Mouse (Mus musculus) liver, embryonic 16.5 days (tissue): ENCODE results near the gene Syne4. TPM values are rescaled to one million over a fixed set of nuclear protein-coding genes. Genes with fewer than 3 reads are reported as not detected.
A peak's percentile ranks its signal among the peaks of the same experiment; 100 is the strongest.

ENCODE experiments used
- ATAC-seq: fragments of 200-750 bp; cut with Nextera tagmentation; 2 replicates; pipeline ENCODE4 v1.8.0; 2017; ENCODE audit warnings: low read depth, mild to moderate bottlenecking, moderate number of reproducible peaks, moderate library complexity
- H3K27ac ChIP-seq: fragments of 300-500 bp; sonication (generic); 2 replicates; pipeline ENCODE4 v1.5.1; 2014; ENCODE audit warnings: mild to moderate bottlenecking, low read length
- H3K27me3 ChIP-seq: fragments of 300-500 bp; sonication (generic); 2 replicates; pipeline ENCODE4 v1.6.1; 2014; ENCODE audit warnings: low read depth, low read length, mixed read lengths; ENCODE audit not compliant: control insufficient read depth, insufficient read depth
- H3K36me3 ChIP-seq: fragments of 300-500 bp; sonication (generic); 2 replicates; pipeline ENCODE4 v1.6.1; 2014; ENCODE audit warnings: mild to moderate bottlenecking; ENCODE audit not compliant: control insufficient read depth, insufficient read depth
- H3K4me1 ChIP-seq: fragments of 300-500 bp; sonication (generic); 2 replicates; pipeline ENCODE4 v1.6.1; 2014; ENCODE audit warnings: low read depth, low read length, mixed read lengths; ENCODE audit not compliant: control insufficient read depth
- H3K4me2 ChIP-seq: fragments of 300-500 bp; sonication (generic); 2 replicates; pipeline ENCODE4 v1.6.1; 2014; ENCODE audit warnings: low read depth, low read length, mixed read lengths
- H3K4me3 ChIP-seq: fragments of 300-500 bp; sonication (generic); 2 replicates; pipeline ENCODE4 v1.5.1; 2014; ENCODE audit warnings: low read depth, mild to moderate bottlenecking, low read length
- H3K9ac ChIP-seq: fragments of 300-500 bp; sonication (generic); 2 replicates; pipeline ENCODE4 v1.6.1; 2014; ENCODE audit warnings: low read depth, low read length
- H3K9me3 ChIP-seq: fragments of 300-500 bp; sonication (generic); replicated peaks from 2 replicates; pipeline ENCODE4 v1.6.1; 2016; ENCODE audit warnings: low read length; ENCODE audit not compliant: control insufficient read depth
- WGBS: fragments of 180-500 bp; shearing (Covaris S2); extraction: QIAGEN DNeasy Blood & Tissue Kit; methylation state at CpG from one replicate; pipeline ENCODE4 v1.1.7; 2014; ENCODE audit not compliant: insufficient replicate concordance; 5-methylcytosine and 5-hydroxymethylcytosine counted together
- polyA plus RNA-seq: library from polyadenylated mRNA; unstranded; fragments of >200 nt; fragmentation: Nextera tagmentation; extraction: Ambion mirVana; gene quantifications from 2 replicates; pipeline ENCODE4 v1.2.1, GENCODE M21; 2015

Gene Syne4
- polyA plus RNA-seq, 1 experiment from 2014 or later = 22.4 TPM

DNA sequence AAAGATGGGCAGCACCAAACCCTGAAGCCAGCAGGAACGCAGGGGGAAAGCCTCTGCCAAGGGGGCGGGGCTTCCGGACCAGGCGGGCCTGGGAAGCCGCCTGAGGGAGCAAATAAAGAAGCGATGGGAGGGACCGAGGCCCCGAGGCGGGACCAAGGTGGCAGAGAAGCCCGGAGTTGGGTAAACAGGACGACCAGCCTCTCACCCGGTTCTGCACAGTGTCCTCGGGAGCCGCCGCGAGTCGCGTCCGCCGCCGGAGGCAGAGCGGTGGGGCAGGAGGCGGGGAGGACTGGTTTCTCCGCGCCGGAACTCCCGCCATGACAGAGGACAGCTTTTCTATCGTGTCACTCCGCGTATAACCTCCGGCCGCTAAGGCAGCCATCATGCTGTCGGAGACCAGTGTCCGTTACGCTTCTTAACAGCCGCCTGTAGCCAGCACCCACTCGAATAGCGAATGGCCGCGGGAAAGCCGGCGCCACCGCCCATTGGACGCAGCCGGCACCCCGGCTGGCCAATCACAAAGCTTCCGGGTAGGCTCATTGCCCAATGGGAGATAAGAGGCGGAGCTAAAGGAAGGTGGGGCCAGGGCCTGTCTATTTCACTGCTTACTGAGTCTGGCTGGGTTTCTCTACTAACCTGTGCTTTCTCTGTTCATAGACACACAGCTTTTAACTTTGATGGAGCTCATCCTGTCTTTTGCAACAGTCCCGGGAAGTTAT lies 34.5 kb upstream of the Syne4 start, which contains the start of the genes Thap8 and Wdr62:
TSS of gene Thap8 (plus strand) at position 144 of the 719 bp plus-strand sequence.
TSS of gene Wdr62 (minus strand) at position 469 of the 719 bp plus-strand sequence.
- Histone ChIP-seq H3K27ac (peak within 1 kb of the TSS; percentile 97), H3K36me3 (no peaks in the 10 kb centered on the region), H3K4me1 (peaks cover 22% of the 10 kb centered on the region), H3K9ac (peak within 1 kb of the TSS; percentile 81), H3K27me3 (no peaks in the 10 kb centered on the region), H3K9me3 (no peaks in the 10 kb centered on the region), H3K4me3 (peak within 1 kb of the TSS; percentile 90), H3K4me2 (peak within 1 kb of the TSS; percentile 94)
- ATAC-seq = peak; percentile 92
- under 1% methylated on average over 47 of the region's 49 CpGs for WGBS

DNA sequence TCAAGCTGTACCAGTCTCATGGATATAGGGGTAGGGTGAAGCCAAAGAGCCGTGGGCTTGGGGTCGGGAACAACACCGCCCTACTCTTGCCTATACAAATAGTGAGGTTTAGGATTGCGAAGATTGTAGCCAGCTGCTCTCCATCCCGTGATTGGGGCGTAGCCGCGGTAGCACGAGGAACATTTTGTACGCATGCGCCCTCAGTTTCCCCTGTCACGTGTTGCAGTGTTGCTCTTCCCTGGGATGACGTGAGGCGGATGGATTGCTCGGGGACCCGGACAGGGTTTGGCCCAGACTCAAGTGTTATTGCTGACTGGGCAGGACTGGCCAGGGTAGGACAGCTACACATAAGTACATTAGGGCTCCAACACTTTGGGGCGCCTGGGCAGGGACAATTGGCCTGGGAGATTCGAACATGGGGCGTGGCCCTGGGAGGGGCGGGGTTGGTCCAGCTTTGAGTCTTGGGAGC lies 33.9 kb upstream of the Syne4 start:
- WGBS = under 1% methylated on average over 20 of the region's 20 CpGs
- H3K4me2 ChIP-seq = peak overlapping the region; percentile 94

GRCm38 (mm10) chr7:30281522-30281921 lies 33.1 kb upstream of the Syne4 start:
- Histone ChIP-seq H3K4me2 (peak overlapping the region; percentile 94), H3K36me3 (no peaks in the 10 kb centered on the region), H3K4me3 (no peak overlapping the region), H3K9ac (no peak overlapping the region), H3K27ac (no peak overlapping the region), H3K27me3 (no peaks in the 10 kb centered on the region), H3K4me1 (peaks cover 22% of the 10 kb centered on the region), H3K9me3 (no peaks in the 10 kb centered on the region)
- WGBS = 64% methylated on average over 4 of the region's 4 CpGs
- ATAC-seq = no peak

More for the DNA sequence above, 33.9 kb upstream of the Syne4 start:
- peak; percentile 54 for ATAC-seq
- Histone ChIP-seq H3K36me3 (no peaks in the 10 kb centered on the region), H3K9ac (peak overlapping the region; percentile 55), H3K4me3 (peak overlapping the region; percentile 90), H3K4me1 (peaks cover 22% of the 10 kb centered on the region), H3K9me3 (no peaks in the 10 kb centered on the region), H3K27ac (peak overlapping the region; percentile 97), H3K27me3 (no peaks in the 10 kb centered on the region)

GRCm38 (mm10) chr7:30282740-30283139 lies 31.9 kb upstream of the Syne4 start:
- H3K9ac ChIP-seq = no peak overlapping the region
- no peak for ATAC-seq
- H3K9me3 ChIP-seq = no peaks in the 10 kb centered on the region
- H3K27ac ChIP-seq = no peak overlapping the region
- no peak overlapping the region for H3K4me2 ChIP-seq
- H3K4me1 ChIP-seq = peaks cover 22% of the 10 kb centered on the region
- H3K27me3 ChIP-seq = no peaks in the 10 kb centered on the region
- H3K36me3 ChIP-seq = no peaks in the 10 kb centered on the region
- no peak overlapping the region for H3K4me3 ChIP-seq
- WGBS = 59% methylated on average over 7 of the region's 7 CpGs

DNA sequence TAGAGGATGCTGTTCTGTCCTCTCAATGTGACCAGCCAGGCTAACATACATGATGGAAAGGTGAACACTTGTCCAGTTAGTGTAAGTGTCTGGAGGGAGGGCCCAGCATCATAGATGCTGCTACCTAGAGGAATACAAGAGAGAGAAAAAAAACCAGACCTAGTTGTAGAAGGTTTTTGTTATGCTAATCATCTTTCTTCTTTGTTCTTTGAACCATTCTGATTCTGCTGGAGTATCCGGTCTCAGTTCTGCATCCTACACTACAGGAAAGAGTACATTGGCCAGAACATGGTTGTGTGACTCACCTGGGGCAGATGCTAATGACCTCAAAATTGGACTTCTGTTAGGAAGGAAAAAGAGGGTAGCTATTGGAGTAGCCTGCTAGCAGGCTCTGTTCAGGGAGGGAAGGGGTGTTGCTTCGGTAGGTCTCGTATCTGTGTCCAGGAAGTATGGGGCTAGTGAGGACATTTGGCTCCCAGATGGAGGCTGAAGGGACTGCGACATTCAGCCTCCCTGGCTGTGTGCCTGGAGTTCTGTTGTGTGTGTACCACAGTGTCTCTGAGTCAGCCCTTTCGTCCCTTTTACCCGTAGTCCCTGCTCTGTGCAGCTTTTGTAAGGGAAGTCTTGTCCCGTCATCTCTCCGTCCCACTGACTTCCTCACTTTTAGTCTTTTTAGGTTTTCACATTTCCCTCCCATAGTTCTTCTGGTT lies 27.8 kb upstream of the Syne4 start:
- H3K9ac ChIP-seq = no peak overlapping the region
- H3K9me3 ChIP-seq = no peaks in the 10 kb centered on the region
- H3K36me3 ChIP-seq = no peaks in the 10 kb centered on the region
- no peak for ATAC-seq
- H3K4me2 ChIP-seq = no peak overlapping the region
- no peak overlapping the region for H3K27ac ChIP-seq
- WGBS = 56% methylated on average over 8 of the region's 8 CpGs
- H3K4me3 ChIP-seq = no peak overlapping the region
- H3K27me3 ChIP-seq = no peaks in the 10 kb centered on the region; the same call in 1 of the 2 replicates
- H3K4me1 ChIP-seq = no peaks in the 10 kb centered on the region

- Histone ChIP-seq H3K4me2 (no peak overlapping the region), H3K27ac (no peak overlapping the region), H3K4me3 (no peak overlapping the region), H3K9me3 (no peaks in the 10 kb centered on the region), H3K4me1 (no peaks in the 10 kb centered on the region), H3K27me3 (no peaks in the 10 kb centered on the region; the same call in 1 of the 2 replicates), H3K9ac (no peak overlapping the region), H3K36me3 (no peaks in the 10 kb centered on the region)
- 47% methylated on average over 6 of the region's 6 CpGs for WGBS
- no peak for ATAC-seq
Measured at GRCm38 (mm10) chr7:30288046-30288445, 26.6 kb upstream of the Syne4 start.

DNA sequence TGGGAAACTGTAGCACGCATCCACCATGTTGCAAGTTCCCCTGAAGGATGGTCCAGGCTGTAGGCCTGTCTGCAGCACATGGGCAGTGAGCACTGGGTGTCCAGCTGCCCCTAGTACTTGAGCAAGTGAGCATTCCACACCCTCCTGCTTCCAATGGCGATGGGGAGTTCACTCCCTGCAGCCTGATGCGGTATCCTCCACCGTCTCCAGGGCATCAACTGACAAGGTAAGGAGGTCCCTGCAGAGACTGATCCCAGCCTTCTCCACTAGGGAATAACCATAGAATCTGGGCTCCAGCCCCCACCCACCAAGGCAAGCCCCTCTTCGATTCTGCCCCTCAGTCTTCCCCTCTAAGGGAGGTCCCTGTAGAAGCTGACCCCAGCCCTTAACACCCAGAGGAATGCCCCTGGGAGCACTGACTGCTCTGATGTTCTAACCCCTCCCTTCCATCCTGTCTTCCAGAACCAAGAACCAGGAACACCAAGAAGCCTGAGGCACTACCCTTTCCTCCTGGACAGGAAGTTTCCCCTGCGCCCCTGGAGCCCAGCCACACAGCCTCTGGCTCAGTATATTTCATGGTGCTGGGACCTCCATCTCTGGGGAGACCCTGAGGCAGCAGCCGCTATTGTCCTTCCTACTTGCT lies 25.4 kb upstream of the Syne4 start:
- Histone ChIP-seq H3K4me2 (no peak overlapping the region), H3K9ac (no peak overlapping the region), H3K36me3 (no peaks in the 10 kb centered on the region), H3K9me3 (no peaks in the 10 kb centered on the region), H3K27me3 (no peaks in the 10 kb centered on the region; the same call in 1 of the 2 replicates), H3K4me3 (no peak overlapping the region), H3K4me1 (no peaks in the 10 kb centered on the region), H3K27ac (no peak overlapping the region)
- WGBS = 57% methylated on average over 7 of the region's 7 CpGs
- no peak for ATAC-seq

DNA sequence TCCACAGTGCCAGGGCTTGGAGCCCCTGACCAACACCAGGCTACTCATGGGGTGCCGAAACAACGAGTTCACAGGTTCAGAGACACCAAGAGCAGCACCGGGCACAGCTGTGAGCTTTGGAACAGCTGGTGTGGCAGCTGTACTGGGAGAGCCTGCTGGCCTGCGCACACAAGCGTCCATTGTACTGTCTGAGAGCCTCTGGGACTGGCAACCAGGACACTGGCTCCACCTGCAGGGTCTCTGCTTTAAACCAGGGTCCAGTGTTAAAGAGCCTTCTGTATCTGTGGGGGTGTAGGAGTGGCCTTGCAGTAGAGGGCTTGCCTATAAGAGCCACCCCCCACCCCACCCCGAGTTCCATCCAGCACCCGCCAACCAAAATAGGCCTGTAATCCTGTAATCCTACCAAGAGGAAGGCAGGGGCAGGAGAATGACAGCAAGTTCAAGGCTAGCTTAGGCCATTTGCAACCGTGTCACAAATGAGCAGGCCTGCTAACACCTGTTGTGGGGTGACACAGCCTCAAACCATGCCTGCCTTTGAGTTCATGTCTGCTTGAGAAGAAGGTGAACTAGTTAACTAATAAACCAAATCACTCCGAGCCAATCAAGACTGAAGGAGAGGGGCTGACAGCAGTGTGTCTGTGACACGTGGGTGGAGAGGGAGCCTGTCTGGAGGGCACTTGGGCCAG lies 24.8 kb upstream of the Syne4 start:
- Histone ChIP-seq H3K4me3 (no peak overlapping the region), H3K27ac (no peak overlapping the region), H3K36me3 (no peaks in the 10 kb centered on the region), H3K4me2 (no peak overlapping the region), H3K9me3 (no peaks in the 10 kb centered on the region), H3K27me3 (no peaks in the 10 kb centered on the region; the same call in 1 of the 2 replicates), H3K4me1 (no peaks in the 10 kb centered on the region), H3K9ac (no peak overlapping the region)
- no peak for ATAC-seq
- 47% methylated on average over 10 of the region's 10 CpGs for WGBS
